Mouse (Mus musculus) telencephalon, adult 2 months (tissue): ENCODE measurements around the gene Lmna.

Source experiments
- DNase-seq: peaks from one replicate; pipeline ENCODE4 v3.0.0-alpha.2; 2011; ENCODE audit warnings: low read depth, low spot score

Lmna gene

GRCm38 (mm10) chr3:88473571-88473970 is 36.2 kb downstream of the Lmna start:
- DNase-seq: no peak

- no peak for DNase-seq
Observed at GRCm38 (mm10) chr3:88473020-88473419, 36.7 kb downstream of the Lmna start.

GRCm38 (mm10) chr3:88470943-88471479 is 38.7 kb downstream of the Lmna start:
- no peak for DNase-seq

- DNase-seq: no peak
Observed at GRCm38 (mm10) chr3:88469466-88469865, 40.3 kb downstream of the Lmna start.

- DNase-seq: no peak
Observed at GRCm38 (mm10) chr3:88467116-88467824, 42.5 kb downstream of the Lmna start.

- no peak for DNase-seq
Observed at GRCm38 (mm10) chr3:88465127-88465526, 44.6 kb downstream of the Lmna start.

GRCm38 (mm10) chr3:88464425-88464824 is 45.3 kb downstream of the Lmna start:
- no peak for DNase-seq

GRCm38 (mm10) chr3:88460983-88461696 is 48.6 kb downstream of the Lmna start, which contains the start of gene Sema4a:
Gene Sema4a, minus strand, starts transcription at chr3:88461182.
- no peak for DNase-seq

GRCm38 (mm10) chr3:88460029-88460428 is 49.7 kb downstream of the Lmna start:
- no peak for DNase-seq

- peak; percentile 60 for DNase-seq
Observed at GRCm38 (mm10) chr3:88458778-88459219, 51.0 kb downstream of the Lmna start.

GRCm38 (mm10) chr3:88456746-88457532 is 52.8 kb downstream of the Lmna start:
- no peak for DNase-seq

- no peak for DNase-seq
Observed at GRCm38 (mm10) chr3:88456313-88456712, 53.4 kb downstream of the Lmna start.

GRCm38 (mm10) chr3:88455588-88456264 is 54.0 kb downstream of the Lmna start:
- no peak for DNase-seq

GRCm38 (mm10) chr3:88454762-88455587 is 54.8 kb downstream of the Lmna start:
- DNase-seq: no peak

- DNase-seq: no peak
Observed at GRCm38 (mm10) chr3:88453986-88454385, 55.8 kb downstream of the Lmna start.

GRCm38 (mm10) chr3:88453369-88453768 is 56.4 kb downstream of the Lmna start:
- no peak for DNase-seq

- no peak for DNase-seq
Observed at GRCm38 (mm10) chr3:88452716-88453115, 57.0 kb downstream of the Lmna start.

GRCm38 (mm10) chr3:88452246-88452645 is 57.5 kb downstream of the Lmna start:
- no peak for DNase-seq

- no peak for DNase-seq
Observed at GRCm38 (mm10) chr3:88450379-88451131, 59.2 kb downstream of the Lmna start.
